Mouse (Mus musculus): ENCODE results near the gene Rlim. TPM values are rescaled to one million over a fixed set of nuclear protein-coding genes. Genes with fewer than 3 reads are reported as not detected.

Rlim gene
- polyA plus RNA-seq (2015; fragmentation: Nextera tagmentation; extraction: Ambion mirVana), result 27.3 and 31.2 TPM in 2 replicates

DNA sequence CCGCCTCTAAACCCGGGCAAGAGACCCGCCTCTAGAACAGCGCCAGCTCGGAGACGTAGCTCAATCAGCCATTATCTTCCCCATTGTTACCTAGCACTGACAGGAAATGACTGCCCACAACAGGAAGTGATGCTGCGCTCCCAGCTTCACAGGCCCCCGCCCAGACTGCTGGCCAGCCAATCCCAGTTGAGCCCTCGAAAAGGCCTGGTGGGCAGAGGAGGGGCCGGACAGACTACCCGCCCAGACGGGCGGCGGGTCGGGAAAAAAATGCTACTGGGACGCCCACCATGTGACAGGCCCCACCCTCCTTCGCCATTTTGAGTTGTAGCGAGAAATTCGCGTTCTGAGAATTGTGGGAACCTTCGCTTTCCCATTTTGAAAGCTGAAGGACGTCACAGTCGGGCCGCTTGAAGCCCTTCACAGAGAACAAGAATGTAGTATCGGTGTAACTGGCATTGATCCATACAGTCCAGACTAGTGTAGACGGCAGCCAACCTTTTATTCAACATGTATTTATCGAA lies at the start of gene Rlim:
Gene Rlim (minus strand): TSS at position 116 of the 521 bp plus-strand sequence.
- Histone ChIP-seq H3K27me3 (peaks cover 29% of the 10 kb centered on the region), H3K27ac (replicated peaks) (peak within 1 kb of the TSS; percentile 94), H3K4me2 (peak within 1 kb of the TSS; percentile 67), H3K9me3 (no peaks in the 10 kb centered on the region), H3K4me1 (replicated peaks) (peaks cover 4% of the 10 kb centered on the region), H3K9ac (peak within 1 kb of the TSS; percentile 88), H3K36me3 (0 out of 2 replicates have a peak, but pooled peaks cover 5% of the 10 kb centered on the region), H3K4me3 (peak within 1 kb of the TSS; percentile 69)
- 20% methylated on average over 27 of the region's 27 CpGs for WGBS
- peak; percentile 99 for ATAC-seq (ENCODE audit: low read depth)

DNA sequence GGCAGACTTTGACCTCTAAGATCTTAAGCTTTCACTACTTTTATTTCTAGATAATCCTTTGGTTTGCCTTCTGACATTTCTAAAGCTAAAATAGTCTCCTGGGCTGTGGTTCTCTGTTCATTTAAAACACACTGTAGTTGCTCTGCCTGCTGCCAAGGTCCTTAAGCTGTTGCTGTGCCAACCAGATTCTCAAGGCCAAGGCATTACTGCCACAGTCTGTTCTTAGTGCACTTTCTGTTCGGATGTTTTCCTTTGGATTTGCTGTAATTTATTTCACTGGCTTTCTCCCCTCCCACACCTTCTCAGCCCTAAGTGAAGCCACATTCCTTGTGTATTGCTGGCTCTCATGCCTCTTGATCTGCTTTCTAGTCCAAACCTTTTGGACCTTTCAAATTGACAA lies 36.1 kb upstream of the Rlim start:
- no peaks in the 10 kb centered on the region for H3K36me3 ChIP-seq
- ATAC-seq (ENCODE audit: low read depth), result no peak
- 71% methylated on average over 1 of the region's 1 CpGs for WGBS
- no peak overlapping the region for H3K4me2 ChIP-seq
- H3K4me1 ChIP-seq (replicated peaks), result no peaks in the 10 kb centered on the region
- H3K27me3 ChIP-seq, result peaks cover 61% of the 10 kb centered on the region
- no peak overlapping the region for H3K9ac ChIP-seq
- H3K4me3 ChIP-seq, result no peak overlapping the region
- H3K9me3 ChIP-seq, result no peaks in the 10 kb centered on the region
- no peak overlapping the region for H3K27ac ChIP-seq (replicated peaks)

DNA sequence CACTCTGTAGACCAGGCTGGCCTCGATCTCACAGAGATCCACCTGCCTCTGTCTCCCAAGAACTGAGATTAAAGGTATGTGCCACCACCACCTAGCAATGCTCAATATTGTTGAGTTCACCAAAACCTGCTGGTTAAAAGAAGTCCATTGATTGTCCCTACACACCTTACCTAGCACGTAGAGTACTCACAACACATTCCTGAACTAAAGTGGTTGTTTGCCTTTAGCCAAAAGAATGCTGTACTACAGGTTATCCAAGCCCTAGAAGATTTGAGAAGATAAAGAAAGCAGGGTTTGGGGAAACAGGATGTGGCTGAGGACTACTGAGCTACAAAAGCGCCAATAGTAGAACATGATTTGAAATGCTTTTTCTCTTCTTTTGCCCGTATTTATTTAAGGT lies 34.0 kb upstream of the Rlim start:
- Histone ChIP-seq H3K36me3 (no peaks in the 10 kb centered on the region), H3K27ac (replicated peaks) (no peak overlapping the region), H3K9ac (no peak overlapping the region), H3K4me1 (replicated peaks) (no peaks in the 10 kb centered on the region), H3K4me2 (no peak overlapping the region), H3K27me3 (peaks cover 63% of the 10 kb centered on the region), H3K9me3 (no peaks in the 10 kb centered on the region), H3K4me3 (no peak overlapping the region)
- WGBS, result 92% methylated on average over 4 of the region's 4 CpGs
- no peak for ATAC-seq (ENCODE audit: low read depth)

DNA sequence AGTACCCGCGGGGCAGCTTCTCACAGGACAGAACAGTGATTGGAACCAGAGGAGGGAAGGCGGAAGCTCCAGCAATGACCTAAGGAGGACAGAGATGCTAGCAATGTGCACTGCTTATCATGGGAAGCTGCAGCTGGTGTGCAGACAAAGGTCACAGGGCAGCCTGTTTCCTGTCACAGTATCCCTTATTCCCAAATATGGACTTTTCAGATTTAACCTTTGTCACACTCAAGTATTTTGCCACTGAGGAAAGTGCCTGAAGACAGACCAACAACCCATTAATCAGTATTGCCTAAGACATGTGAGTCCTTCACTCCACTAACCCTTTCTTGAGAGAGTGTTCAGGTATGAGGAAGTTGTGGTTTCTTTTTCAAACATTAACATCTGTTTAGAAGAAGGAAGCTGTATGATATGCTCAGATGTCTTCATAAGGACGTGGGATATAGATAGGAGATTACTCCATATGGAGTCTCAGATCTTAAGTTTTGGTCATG lies 32.3 kb upstream of the Rlim start:
- no peak overlapping the region for H3K4me3 ChIP-seq
- H3K36me3 ChIP-seq, result no peaks in the 10 kb centered on the region
- H3K4me1 ChIP-seq (replicated peaks), result no peaks in the 10 kb centered on the region
- peaks cover 8% of the 10 kb centered on the region; the same call in 1 of the 2 replicates for H3K9me3 ChIP-seq
- H3K9ac ChIP-seq, result no peak overlapping the region
- no peak overlapping the region for H3K4me2 ChIP-seq
- no peak for ATAC-seq (ENCODE audit: low read depth)
- 70% methylated on average over 4 of the region's 4 CpGs for WGBS
- H3K27me3 ChIP-seq, result peaks cover 55% of the 10 kb centered on the region
- no peak overlapping the region for H3K27ac ChIP-seq (replicated peaks)

- H3K27ac ChIP-seq (replicated peaks), result no peak overlapping the region
- no peaks in the 10 kb centered on the region for H3K4me1 ChIP-seq (replicated peaks)
- H3K9me3 ChIP-seq, result no peaks in the 10 kb centered on the region
- 67% methylated on average over 3 of the region's 3 CpGs for WGBS
- H3K4me3 ChIP-seq, result no peak overlapping the region
- no peak for ATAC-seq (ENCODE audit: low read depth)
- H3K4me2 ChIP-seq, result no peak overlapping the region
- no peaks in the 10 kb centered on the region for H3K36me3 ChIP-seq
- peaks cover 65% of the 10 kb centered on the region for H3K27me3 ChIP-seq
- H3K9ac ChIP-seq, result no peak overlapping the region
These were observed 13.7 kb upstream of the Rlim start for GRCm38 (mm10) chrX:103994741-103995140.

DNA sequence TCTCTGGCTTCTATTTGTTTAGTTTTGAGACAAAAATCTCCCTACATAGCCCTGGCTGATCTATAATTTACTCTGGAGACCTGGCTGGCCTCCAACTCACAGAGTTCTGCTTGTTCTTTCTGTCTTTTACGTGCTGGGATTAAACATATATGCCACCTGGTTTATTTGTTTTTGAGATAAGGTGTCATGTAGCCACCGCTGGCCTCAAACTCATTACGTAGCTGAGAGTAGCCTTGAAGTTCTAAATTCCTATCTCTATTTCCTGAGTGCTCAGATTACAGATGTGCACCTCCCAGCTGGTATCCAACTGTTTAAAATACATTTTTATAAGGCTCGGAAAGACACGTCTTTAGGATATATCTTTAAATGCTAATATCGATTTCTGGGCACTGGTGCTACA lies 12.8 kb upstream of the Rlim start:
- Histone ChIP-seq H3K4me3 (no peak overlapping the region), H3K9me3 (no peaks in the 10 kb centered on the region), H3K27ac (replicated peaks) (no peak overlapping the region), H3K27me3 (peaks cover 62% of the 10 kb centered on the region), H3K4me1 (replicated peaks) (no peaks in the 10 kb centered on the region), H3K4me2 (no peak overlapping the region), H3K36me3 (no peaks in the 10 kb centered on the region), H3K9ac (no peak overlapping the region)
- WGBS, result 83% methylated on average over 6 of the region's 6 CpGs
- no peak for ATAC-seq (ENCODE audit: low read depth)

- 37% methylated on average over 10 of the region's 10 CpGs for WGBS
- Histone ChIP-seq H3K9ac (no peak overlapping the region), H3K4me3 (no peak overlapping the region), H3K27me3 (peaks cover 76% of the 10 kb centered on the region), H3K4me2 (no peak overlapping the region), H3K36me3 (no peaks in the 10 kb centered on the region), H3K27ac (replicated peaks) (no peak overlapping the region), H3K9me3 (no peaks in the 10 kb centered on the region), H3K4me1 (replicated peaks) (no peaks in the 10 kb centered on the region)
- no peak for ATAC-seq (ENCODE audit: low read depth)
These were observed 10.6 kb upstream of the Rlim start for GRCm38 (mm10) chrX:103991702-103992101.

DNA sequence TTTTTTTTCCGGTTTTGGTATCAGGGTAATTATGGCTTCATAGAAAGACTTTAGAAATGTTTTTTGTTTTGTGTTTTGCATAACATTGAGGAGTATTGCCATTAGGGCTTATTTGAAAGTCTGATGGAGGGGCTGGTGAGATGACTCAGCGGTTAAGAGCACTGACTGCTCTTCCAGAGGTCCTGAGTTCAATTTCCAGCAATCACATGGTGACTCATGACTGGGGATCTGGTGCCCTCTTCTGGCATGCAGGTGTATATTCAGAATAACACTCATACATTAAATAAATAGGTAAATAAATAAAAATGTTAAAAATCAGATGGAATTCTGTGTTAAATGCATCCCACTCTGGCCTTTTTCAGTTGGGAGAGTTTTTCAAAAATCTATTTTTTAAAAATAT lies 9.3 kb upstream of the Rlim start:
- peaks cover 78% of the 10 kb centered on the region for H3K27me3 ChIP-seq
- no peak for ATAC-seq (ENCODE audit: low read depth)

GRCm38 (mm10) chrX:103987215-103987964 lies 6.3 kb upstream of the Rlim start:
- H3K4me1 ChIP-seq (replicated peaks), result no peaks in the 10 kb centered on the region
- H3K27me3 ChIP-seq, result peaks cover 71% of the 10 kb centered on the region
- no peak overlapping the region for H3K4me3 ChIP-seq
- ATAC-seq (ENCODE audit: low read depth), result no peak
- no peak overlapping the region for H3K27ac ChIP-seq (replicated peaks)
- H3K36me3 ChIP-seq, result no peaks in the 10 kb centered on the region
- 21% methylated on average over 12 of the region's 12 CpGs for WGBS
- H3K9ac ChIP-seq, result no peak overlapping the region
- no peak overlapping the region for H3K4me2 ChIP-seq
- no peaks in the 10 kb centered on the region for H3K9me3 ChIP-seq

More for the DNA sequence above, 9.3 kb upstream of the Rlim start:
- H3K9ac ChIP-seq, result no peak overlapping the region
- H3K27ac ChIP-seq (replicated peaks), result no peak overlapping the region
- H3K4me3 ChIP-seq, result no peak overlapping the region
- H3K4me1 ChIP-seq (replicated peaks), result no peaks in the 10 kb centered on the region
- H3K9me3 ChIP-seq, result no peaks in the 10 kb centered on the region
- no peaks in the 10 kb centered on the region for H3K36me3 ChIP-seq
- H3K4me2 ChIP-seq, result no peak overlapping the region
- 57% methylated on average over 2 of the region's 2 CpGs for WGBS

GRCm38 (mm10) chrX:103986159-103986558 lies 5.1 kb upstream of the Rlim start:
- no peak for ATAC-seq (ENCODE audit: low read depth)
- WGBS, result 18% methylated on average over 6 of the region's 6 CpGs
- Histone ChIP-seq H3K36me3 (no peaks in the 10 kb centered on the region), H3K9ac (no peak overlapping the region), H3K4me1 (replicated peaks) (no peaks in the 10 kb centered on the region), H3K4me3 (no peak overlapping the region), H3K27ac (replicated peaks) (no peak overlapping the region), H3K9me3 (no peaks in the 10 kb centered on the region), H3K27me3 (peaks cover 63% of the 10 kb centered on the region), H3K4me2 (peak overlapping the region; percentile 4; the same call in 1 of the 2 replicates)

GRCm38 (mm10) chrX:103984992-103985391 lies 3.9 kb upstream of the Rlim start:
- no peaks in the 10 kb centered on the region for H3K36me3 ChIP-seq

DNA sequence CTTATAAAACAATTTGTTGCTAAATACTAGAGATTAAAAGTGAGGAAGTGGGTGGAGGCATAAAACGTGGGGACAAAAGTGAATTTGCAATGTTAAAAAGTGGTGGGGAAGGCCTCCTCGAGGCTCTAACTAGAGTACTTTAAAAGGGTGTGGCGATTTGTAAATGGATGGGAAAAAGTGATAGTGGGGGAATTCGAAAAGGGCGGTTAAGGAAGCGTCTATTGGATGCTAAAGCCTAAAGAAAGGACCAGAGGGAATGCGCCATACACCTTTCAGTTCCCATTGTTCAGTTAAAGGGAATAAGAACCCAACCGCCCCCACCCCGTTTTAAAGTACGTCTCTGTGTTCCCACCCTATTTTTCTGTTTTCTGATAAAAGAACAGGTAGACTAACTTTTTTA lies 722 bp upstream of the Rlim start:
- Histone ChIP-seq H3K27me3 (peaks cover 34% of the 10 kb centered on the region), H3K9me3 (no peaks in the 10 kb centered on the region), H3K36me3 (0 out of 2 replicates have a peak, but pooled peaks cover under 1% of the 10 kb centered on the region), H3K4me1 (replicated peaks) (peaks cover 4% of the 10 kb centered on the region), H3K4me2 (peak overlapping the region; percentile 48), H3K4me3 (peak overlapping the region; percentile 69), H3K27ac (replicated peaks) (peak overlapping the region; percentile 84), H3K9ac (no peak overlapping the region; the same call in 1 of the 2 replicates)
- ATAC-seq (ENCODE audit: low read depth), result no peak
- WGBS, result 81% methylated on average over 10 of the region's 10 CpGs

More at GRCm38 (mm10) chrX:103984992-103985391, 3.9 kb upstream of the Rlim start:
- H3K4me3 ChIP-seq, result no peak overlapping the region
- ATAC-seq (ENCODE audit: low read depth), result no peak
- H3K27me3 ChIP-seq, result peaks cover 61% of the 10 kb centered on the region
- H3K9me3 ChIP-seq, result no peaks in the 10 kb centered on the region
- no peak overlapping the region for H3K9ac ChIP-seq
- WGBS, result 29% methylated on average over 5 of the region's 5 CpGs
- H3K4me2 ChIP-seq, result no peak overlapping the region
- no peak overlapping the region for H3K27ac ChIP-seq (replicated peaks)
- H3K4me1 ChIP-seq (replicated peaks), result no peaks in the 10 kb centered on the region
